Mouse (Mus musculus) heart, embryonic 14.5 days (tissue): ENCODE measurements around the gene Extl1. TPM values are rescaled to one million over a fixed set of nuclear protein-coding genes. Genes with fewer than 3 reads are reported as not detected.

Experiments used
- ATAC-seq: fragments of 200-750 bp; cut with Nextera tagmentation; 2 replicates; pipeline ENCODE4 v1.8.0; 2017; ENCODE audit warnings: low read depth, moderate TSS enrichment; ENCODE audit not compliant: insufficient number of reproducible peaks, insufficient read depth, low FRiP score
- H3K27ac ChIP-seq, 2 experiments: fragments of 200-500 bp in 1 of 2; fragments of 300-500 bp in 1 of 2; sonication (generic) in 1 of 2; replicated peaks in 1 of 2; 2 replicates each; pipeline ENCODE4 v1.5.1; 2012 to 2014; ENCODE audit warnings: low read depth in 2 of 2, low read length in 2 of 2, control low read depth in 1 of 2, mild to moderate bottlenecking in 1 of 2, mixed read lengths in 1 of 2; ENCODE audit not compliant: control insufficient read depth in 1 of 2, insufficient read depth in 1 of 2
- H3K27me3 ChIP-seq: fragments of 300-500 bp; sonication (generic); 2 replicates; pipeline ENCODE4 v1.6.1; 2014; ENCODE audit warnings: mild to moderate bottlenecking, low read length, control low read depth; ENCODE audit not compliant: control insufficient read depth, insufficient read depth
- H3K36me3 ChIP-seq: fragments of 300-500 bp; sonication (generic); 2 replicates; pipeline ENCODE4 v1.6.1; 2014; ENCODE audit warnings: mild to moderate bottlenecking, control low read depth, low read length, mixed read lengths; ENCODE audit not compliant: control insufficient read depth, insufficient read depth
- H3K4me1 ChIP-seq, 2 experiments: fragments of 200-500 bp in 1 of 2; fragments of 300-500 bp in 1 of 2; sonication (generic) in 1 of 2; 2 replicates each; pipeline ENCODE4 v1.6.1; 2012 to 2014; ENCODE audit warnings: low read length in 2 of 2, control low read depth in 1 of 2, mixed read lengths in 1 of 2; ENCODE audit not compliant: control insufficient read depth in 2 of 2, insufficient read depth in 2 of 2
- H3K4me2 ChIP-seq: fragments of 300-500 bp; sonication (generic); 2 replicates; pipeline ENCODE4 v1.6.1; 2014; ENCODE audit warnings: mild to moderate bottlenecking, low read length
- H3K4me3 ChIP-seq, 2 experiments: fragments of 200-500 bp in 1 of 2; fragments of 300-500 bp in 1 of 2; sonication (generic) in 1 of 2; 2 replicates each; pipeline ENCODE4 v1.5.1; 2012 to 2014; ENCODE audit warnings: low read length in 2 of 2, mild to moderate bottlenecking in 2 of 2, control low read depth in 1 of 2, low read depth in 1 of 2, moderate library complexity in 1 of 2; ENCODE audit not compliant: control insufficient read depth in 1 of 2, insufficient read depth in 1 of 2
- H3K9ac ChIP-seq: fragments of 300-500 bp; sonication (generic); 2 replicates; pipeline ENCODE4 v1.6.1; 2014; ENCODE audit warnings: mild to moderate bottlenecking, low read length
- H3K9me3 ChIP-seq: fragments of 300-500 bp; sonication (generic); 2 replicates; pipeline ENCODE4 v1.6.1; 2016; ENCODE audit warnings: low read length, control low read depth; ENCODE audit not compliant: control insufficient read depth
- WGBS: fragments of 180-500 bp; shearing (Covaris S2); extraction: QIAGEN DNeasy Blood & Tissue Kit; methylation state at CpG from one replicate; pipeline ENCODE4 v1.1.7; 2014; 5-methylcytosine and 5-hydroxymethylcytosine counted together
- polyA plus RNA-seq: library from polyadenylated mRNA; unstranded; fragments of >200 nt; fragmentation: Nextera tagmentation; extraction: Ambion mirVana; gene quantifications from 2 replicates; pipeline ENCODE4 v1.2.1, GENCODE M21; 2014

The Extl1 gene
- polyA plus RNA-seq, 1 experiment from 2014 or later, result 2.9 TPM

DNA sequence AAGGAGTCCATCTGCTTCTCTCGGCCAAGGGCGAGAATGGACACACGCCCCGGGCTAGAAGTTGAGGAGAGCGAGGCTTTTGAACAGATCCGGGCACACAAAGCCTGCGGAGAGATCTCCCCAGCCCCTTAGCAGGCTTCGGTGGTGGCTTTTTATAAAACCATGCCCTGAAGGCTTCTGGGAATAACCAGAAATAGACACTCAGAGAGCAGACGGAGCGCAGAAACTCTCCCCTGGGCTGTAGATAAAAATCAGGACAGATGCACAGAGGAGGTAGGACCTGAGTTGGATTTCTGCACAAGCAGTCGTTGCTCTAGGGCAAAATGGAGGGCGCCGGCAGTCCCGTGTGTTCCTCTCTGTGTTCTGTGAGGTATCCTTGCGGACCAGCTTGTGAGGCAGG lies 33.0 kb upstream of the Extl1 start:
- H3K4me1 ChIP-seq, result peaks cover 13 to 25% of the 10 kb centered on the region in 2 experiments
- H3K4me2 ChIP-seq, result peak overlapping the region; percentile 25
- peak overlapping the region in 1 of 2 experiments; percentile 25; a peak in 2 of 4 replicates for H3K27ac ChIP-seq
- peak overlapping the region; percentile 25; the same call in 1 of the 2 replicates for H3K9ac ChIP-seq
- H3K27me3 ChIP-seq, result no peaks in the 10 kb centered on the region
- H3K36me3 ChIP-seq, result peaks cover 39% of the 10 kb centered on the region
- ATAC-seq, result no peak
- H3K4me3 ChIP-seq, result no peak overlapping the region
- H3K9me3 ChIP-seq, result no peaks in the 10 kb centered on the region
- 48% methylated on average over 15 of the region's 15 CpGs for WGBS

DNA sequence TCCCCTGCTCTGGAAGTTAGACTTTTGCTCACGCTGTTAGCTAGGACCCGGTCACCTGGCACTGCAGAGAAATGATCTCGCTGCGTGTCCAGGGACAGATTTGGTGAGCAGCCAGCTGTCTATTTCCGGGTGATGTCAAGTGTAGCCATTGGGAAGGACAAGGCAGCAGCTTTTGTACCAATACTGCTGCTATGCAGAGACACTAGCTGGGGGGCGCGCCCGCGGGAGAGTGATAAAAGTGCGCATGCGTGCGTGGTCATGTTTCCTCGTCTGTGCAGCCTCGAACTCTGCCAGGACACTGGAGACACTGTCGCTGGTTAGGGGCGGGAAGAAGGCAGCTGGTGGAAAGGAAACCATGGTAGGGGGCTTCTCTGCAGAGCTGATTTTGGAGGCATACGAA lies 32.5 kb upstream of the Extl1 start:
- H3K4me2 ChIP-seq, result peak overlapping the region; percentile 25

DNA sequence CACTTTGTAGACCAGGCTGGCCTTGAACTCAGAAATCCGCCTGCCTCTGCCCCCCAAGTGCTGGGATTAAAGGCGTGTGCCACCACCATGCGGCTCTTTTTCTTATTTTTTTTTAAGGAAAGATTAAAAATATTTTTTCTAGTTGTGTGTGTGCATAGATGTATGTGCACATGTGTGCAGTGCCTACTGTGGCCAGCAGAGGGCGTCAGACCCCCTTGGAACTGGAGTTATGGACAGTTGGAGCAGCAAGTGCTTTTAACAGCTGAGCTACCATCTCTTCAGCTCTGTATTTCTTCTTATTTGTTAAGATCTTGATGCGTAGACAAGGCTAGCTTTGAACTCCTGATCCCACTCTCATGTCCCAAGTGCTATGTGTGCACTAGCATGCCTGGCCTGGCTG lies 25.6 kb upstream of the Extl1 start:
- Histone ChIP-seq H3K4me2 (no peak overlapping the region), H3K4me1 (peaks cover 3 to 12% of the 10 kb centered on the region in 2 experiments; a peak in 2 of 4 replicates), H3K4me3 (no peak overlapping the region), H3K27me3 (no peaks in the 10 kb centered on the region), H3K27ac (no peak overlapping the region), H3K9ac (no peak overlapping the region), H3K36me3 (peaks cover 17% of the 10 kb centered on the region), H3K9me3 (no peaks in the 10 kb centered on the region)
- WGBS, result 68% methylated on average over 5 of the region's 5 CpGs
- ATAC-seq, result no peak

More for the DNA sequence above, 32.5 kb upstream of the Extl1 start:
- peaks cover 41% of the 10 kb centered on the region for H3K36me3 ChIP-seq
- WGBS, result 48% methylated on average over 17 of the region's 17 CpGs
- H3K9ac ChIP-seq, result peak overlapping the region; percentile 13; the same call in 1 of the 2 replicates
- no peak overlapping the region for H3K4me3 ChIP-seq
- H3K4me1 ChIP-seq, result peaks cover 13 to 27% of the 10 kb centered on the region in 2 experiments
- no peaks in the 10 kb centered on the region for H3K27me3 ChIP-seq
- H3K9me3 ChIP-seq, result no peaks in the 10 kb centered on the region
- no peak for ATAC-seq
- H3K27ac ChIP-seq, result peak overlapping the region in 1 of 2 experiments; percentile 25; a peak in 2 of 4 replicates

DNA sequence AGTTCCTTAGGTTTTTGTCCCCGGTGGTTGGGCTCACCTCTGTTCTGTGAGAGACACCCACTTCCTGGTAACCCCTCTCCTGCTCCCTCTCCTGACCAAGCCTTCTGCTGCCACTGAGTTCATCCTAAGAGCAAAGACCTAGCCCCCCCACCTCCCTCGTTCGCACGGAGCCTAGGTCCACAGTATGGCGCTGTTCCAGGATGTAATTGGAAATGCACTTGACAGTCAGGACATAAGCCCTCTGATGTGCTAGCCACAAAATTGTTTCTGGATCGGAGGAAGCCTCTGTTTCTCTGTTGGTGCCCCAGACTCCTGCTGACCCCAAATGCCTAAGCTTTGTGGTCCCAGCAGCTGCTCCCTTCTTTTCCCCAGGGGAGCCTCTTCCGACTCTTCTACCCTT lies 20.1 kb upstream of the Extl1 start:
- Histone ChIP-seq H3K9ac (no peak overlapping the region), H3K4me3 (no peak overlapping the region), H3K27me3 (no peaks in the 10 kb centered on the region), H3K9me3 (no peaks in the 10 kb centered on the region), H3K4me1 (peaks cover 29 to 37% of the 10 kb centered on the region in 2 experiments), H3K4me2 (no peak overlapping the region), H3K27ac (no peak overlapping the region), H3K36me3 (peaks cover 6% of the 10 kb centered on the region; the same call in 1 of the 2 replicates)
- no peak for ATAC-seq
- 42% methylated on average over 7 of the region's 7 CpGs for WGBS

DNA sequence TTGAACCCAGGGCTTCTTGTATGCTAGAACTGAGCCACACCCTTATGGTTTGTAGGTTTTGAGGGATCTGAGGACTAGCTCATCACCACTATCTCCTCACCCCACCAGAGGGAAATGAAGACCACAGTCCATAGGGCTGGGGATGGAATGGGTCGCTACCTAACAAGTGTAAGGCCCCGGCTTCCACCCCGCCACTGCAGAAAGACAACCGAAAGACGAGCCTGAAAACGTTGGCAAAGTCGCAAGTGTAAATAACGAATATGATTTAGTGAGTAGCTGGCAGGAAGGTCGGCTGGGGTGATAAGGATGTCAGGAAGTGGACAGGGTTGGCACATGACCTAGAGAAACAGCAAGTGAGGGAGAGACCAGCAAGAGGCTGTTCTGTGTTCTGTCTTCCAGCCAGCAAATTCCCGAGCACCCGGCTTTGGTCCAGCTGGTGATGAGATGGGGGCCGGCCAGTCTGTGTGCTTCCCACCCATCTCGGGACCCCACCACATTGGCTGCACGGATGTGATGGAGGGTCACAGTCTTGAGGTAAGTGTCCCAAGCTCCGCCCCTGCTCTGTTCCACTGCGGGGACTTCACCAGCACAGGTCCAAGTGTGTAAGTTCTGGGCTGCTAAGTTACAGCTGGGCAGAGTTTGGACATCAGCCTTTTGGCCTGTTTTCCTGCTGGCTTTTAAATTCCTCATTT lies 19.1 kb upstream of the Extl1 start:
- peak overlapping the region; percentile 32 to 57 for H3K27ac ChIP-seq
- 38% methylated on average over 16 of the region's 16 CpGs for WGBS
- H3K27me3 ChIP-seq, result no peaks in the 10 kb centered on the region
- H3K36me3 ChIP-seq, result peaks cover 6% of the 10 kb centered on the region; the same call in 1 of the 2 replicates
- H3K4me2 ChIP-seq, result peak overlapping the region; percentile 12
- no peak overlapping the region for H3K9ac ChIP-seq
- peaks cover 29 to 36% of the 10 kb centered on the region in 2 experiments for H3K4me1 ChIP-seq
- H3K4me3 ChIP-seq, result no peak overlapping the region
- H3K9me3 ChIP-seq, result no peaks in the 10 kb centered on the region
- ATAC-seq, result peak; percentile 60

DNA sequence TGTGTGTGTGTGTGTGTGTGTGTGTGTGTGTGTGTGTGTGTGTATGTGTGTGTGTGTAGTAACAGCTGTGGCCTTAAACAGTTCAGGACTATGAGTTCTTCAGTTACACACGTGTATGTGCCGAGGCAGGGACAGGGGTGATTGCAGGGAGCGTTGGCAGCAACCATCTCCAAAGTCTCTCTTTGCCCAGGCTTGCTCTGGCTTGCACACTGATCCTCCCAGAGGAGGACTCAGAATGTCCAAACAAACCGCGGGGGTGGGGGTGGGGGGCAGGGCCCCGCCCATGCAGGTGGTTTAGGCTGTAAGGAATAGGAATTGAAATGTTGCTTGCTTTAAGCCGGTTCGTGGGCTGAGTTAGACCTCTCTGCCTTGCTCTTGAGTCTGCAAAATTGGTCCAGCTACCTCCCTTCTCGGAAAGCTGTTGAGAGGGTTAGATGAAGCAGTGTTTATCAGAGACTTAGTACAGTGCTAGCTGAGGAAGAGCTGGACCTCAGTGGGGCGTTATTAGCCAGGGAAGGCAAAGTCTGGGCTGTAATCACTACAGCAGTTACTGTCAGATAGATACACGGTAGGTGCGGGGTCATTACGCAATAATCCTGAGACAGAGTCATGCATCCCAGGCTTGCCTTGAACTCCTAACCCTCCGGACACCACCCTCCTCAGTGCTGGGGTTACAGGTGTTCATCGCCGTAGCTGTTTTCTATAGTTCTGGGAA lies 18.4 kb upstream of the Extl1 start:
- H3K27me3 ChIP-seq, result no peaks in the 10 kb centered on the region
- H3K9ac ChIP-seq, result peak overlapping the region; percentile 65; the same call in 1 of the 2 replicates
- no peaks in the 10 kb centered on the region for H3K9me3 ChIP-seq
- peak overlapping the region; percentile 79 for H3K4me2 ChIP-seq
- peaks cover 6% of the 10 kb centered on the region; the same call in 1 of the 2 replicates for H3K36me3 ChIP-seq
- WGBS, result 56% methylated on average over 16 of the region's 16 CpGs
- ATAC-seq, result 0 out of 2 replicates have a peak, but pooled peaks have one; percentile 21
- H3K27ac ChIP-seq, result peak overlapping the region; percentile 32 to 57; a peak in 2 of 4 replicates
- H3K4me1 ChIP-seq, result peaks cover 29 to 42% of the 10 kb centered on the region in 2 experiments
- no peak overlapping the region for H3K4me3 ChIP-seq

DNA sequence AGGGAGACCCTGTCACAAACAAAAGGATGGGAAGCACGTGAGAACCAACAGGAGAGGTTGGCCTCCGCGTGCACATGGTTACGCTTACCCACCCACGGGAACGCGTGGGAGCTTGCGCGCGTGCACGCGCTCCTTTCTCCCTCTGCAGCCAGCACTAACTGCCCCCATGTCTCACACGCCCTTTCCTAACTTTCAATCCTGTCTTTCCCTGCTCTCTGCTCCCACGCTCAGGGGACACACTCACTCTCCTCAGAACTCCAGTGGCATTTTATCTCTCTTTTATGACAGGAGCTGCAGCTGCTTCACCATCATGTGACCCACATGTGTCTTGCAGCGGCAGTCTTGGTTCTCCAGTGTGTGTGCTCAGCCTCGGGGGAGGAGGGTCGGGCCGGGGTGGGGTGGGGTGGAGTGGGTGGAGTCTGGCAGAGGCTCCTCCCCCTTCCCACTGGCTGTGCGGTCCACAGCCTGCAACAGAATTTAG lies 17.6 kb upstream of the Extl1 start:
- peak overlapping the region; percentile 65 for H3K9ac ChIP-seq
- H3K9me3 ChIP-seq, result no peaks in the 10 kb centered on the region
- H3K27ac ChIP-seq, result 0 out of 4 replicates have a peak overlapping the region, but pooled peaks of 1 of the 2 experiments have one; percentile 6
- peak overlapping the region; percentile 79 for H3K4me2 ChIP-seq
- ATAC-seq, result peak; percentile 37
- peaks cover 29 to 47% of the 10 kb centered on the region in 2 experiments for H3K4me1 ChIP-seq
- H3K27me3 ChIP-seq, result no peaks in the 10 kb centered on the region
- H3K36me3 ChIP-seq, result peaks cover 6% of the 10 kb centered on the region; the same call in 1 of the 2 replicates
- 7% methylated on average over 19 of the region's 19 CpGs for WGBS
- H3K4me3 ChIP-seq, result peak overlapping the region; percentile 41 to 50
